Mouse (Mus musculus): ENCODE results near the gene Smim24. TPM values are rescaled to one million over a fixed set of nuclear protein-coding genes. Genes with fewer than 3 reads are reported as not detected.

Gene Smim24
- total and polyA plus RNA-seq, 2 experiments from 2014 or later = 1.1 to 1.5 TPM

DNA sequence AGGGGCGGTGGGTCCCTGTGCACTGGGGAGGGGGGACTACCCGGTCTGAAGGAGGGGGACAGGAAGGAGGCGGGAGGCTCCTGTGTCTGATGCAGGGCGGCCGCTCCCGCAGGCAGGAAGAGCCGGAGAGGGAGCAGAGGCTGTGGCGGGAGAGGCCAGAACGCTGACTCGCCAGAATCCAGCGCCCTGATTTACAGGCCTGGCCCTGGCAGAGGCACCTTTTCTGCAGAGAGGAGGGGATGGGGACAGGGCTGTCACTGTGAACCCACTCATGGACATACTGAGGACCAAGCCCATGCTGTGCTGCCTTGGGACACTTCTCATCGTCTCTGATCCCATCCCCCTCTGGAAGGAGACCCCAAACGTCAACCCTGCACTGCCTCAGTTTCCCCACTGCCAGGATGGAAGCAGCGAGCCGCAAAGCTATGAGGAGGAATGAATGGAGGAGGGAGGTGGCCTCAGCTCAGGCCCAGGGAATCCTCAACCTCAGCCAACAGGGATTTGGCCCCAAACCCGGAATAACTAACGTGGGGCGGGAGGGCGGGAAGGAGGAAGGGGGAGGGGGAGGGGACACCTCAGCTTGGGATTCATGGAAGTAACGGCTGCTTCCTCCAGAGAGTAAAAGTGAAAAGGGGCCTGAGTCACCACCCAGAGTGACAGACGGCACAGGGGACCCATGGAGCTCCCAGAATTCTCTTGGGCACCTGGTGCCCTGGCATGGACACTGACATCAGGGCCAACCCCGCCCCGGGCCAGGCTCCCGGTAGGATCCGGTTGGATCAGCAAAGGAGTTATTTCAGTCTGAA, 31.6 kb downstream of the Smim24 start:
- ATAC-seq (ENCODE audit: low FRiP score) (no peak), DNase-seq (ENCODE audit: low spot score) (no peak)
- H3K4me3 ChIP-seq (ENCODE audit: low read depth, low read length) = no peak overlapping the region
- H3K9ac ChIP-seq (replicated peaks; ENCODE audit: low read length, poor library complexity, severe bottlenecking) = peak overlapping the region; percentile 5; the same call in 1 of the 2 replicates
- H3K9me3 ChIP-seq (ENCODE audit: low read length) = no peaks in the 10 kb centered on the region
- no peaks in the 10 kb centered on the region for H3K27me3 ChIP-seq (ENCODE audit: insufficient read depth, low read length)
- peaks cover 12% of the 10 kb centered on the region; the same call in 1 of the 2 replicates for H3K4me1 ChIP-seq (ENCODE audit: insufficient read depth, low read length)
- no peak overlapping the region for H3K27ac ChIP-seq (ENCODE audit: low read depth, low read length)
- WGBS = 13% methylated on average over 23 of the region's 25 CpGs
- H3K36me3 ChIP-seq (ENCODE audit: insufficient read depth, low read length) = 0 out of 2 replicates have a peak, but pooled peaks cover 8% of the 10 kb centered on the region
- TF ChIP-seq CTCF (IDR thresholded peaks at IDR 0.05) = no peak
- no peak overlapping the region for H3K4me2 ChIP-seq (ENCODE audit: low read depth, low read length, poor library complexity, severe bottlenecking)

DNA sequence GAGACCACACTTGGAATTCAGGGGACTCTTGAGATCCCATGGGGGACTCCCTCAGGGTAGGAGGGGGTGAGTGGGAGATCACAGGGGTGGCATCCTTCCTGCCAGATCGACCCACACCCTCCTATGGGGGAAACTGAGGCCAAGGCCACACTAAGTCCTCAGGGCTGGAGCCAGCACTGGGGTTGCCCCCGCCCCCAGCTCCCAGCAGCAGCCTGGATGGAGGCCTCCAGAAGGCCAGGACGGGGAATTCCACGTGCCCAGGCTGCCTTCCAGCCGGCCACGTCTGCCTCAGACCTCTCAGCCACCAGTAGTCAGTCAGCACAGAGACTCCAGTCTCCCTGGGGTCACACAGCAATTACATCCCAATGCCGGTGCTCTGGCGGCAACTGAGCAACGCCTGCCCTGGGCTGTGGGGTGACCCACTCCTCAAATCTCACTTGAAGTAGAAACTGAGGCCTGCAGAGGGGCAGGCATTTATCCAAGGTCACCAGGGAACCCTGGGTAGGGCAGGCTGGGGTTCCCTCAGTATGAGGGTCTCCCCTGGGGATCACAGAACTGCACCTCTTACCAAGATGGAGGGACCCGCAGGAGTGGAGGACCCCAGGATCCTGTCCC, 32.5 kb downstream of the Smim24 start:
- ATAC-seq (ENCODE audit: low FRiP score) (no peak), DNase-seq (ENCODE audit: low spot score) (no peak)
- no peak overlapping the region for H3K4me3 ChIP-seq (ENCODE audit: low read depth, low read length)
- 38% methylated on average over 10 of the region's 10 CpGs for WGBS
- 0 out of 2 replicates have a peak, but pooled peaks cover 2% of the 10 kb centered on the region for H3K36me3 ChIP-seq (ENCODE audit: insufficient read depth, low read length)
- no peak overlapping the region for H3K27ac ChIP-seq (ENCODE audit: low read depth, low read length)
- peak overlapping the region; percentile 88; the same call in 1 of the 2 replicates for H3K4me2 ChIP-seq (ENCODE audit: low read depth, low read length, poor library complexity, severe bottlenecking)
- TF ChIP-seq CTCF (IDR thresholded peaks at IDR 0.05) = no peak
- peaks cover 15% of the 10 kb centered on the region; the same call in 1 of the 2 replicates for H3K4me1 ChIP-seq (ENCODE audit: insufficient read depth, low read length)
- no peaks in the 10 kb centered on the region for H3K27me3 ChIP-seq (ENCODE audit: insufficient read depth, low read length)
- no peak overlapping the region for H3K9ac ChIP-seq (replicated peaks; ENCODE audit: low read length, poor library complexity, severe bottlenecking)
- H3K9me3 ChIP-seq (ENCODE audit: low read length) = no peaks in the 10 kb centered on the region

DNA sequence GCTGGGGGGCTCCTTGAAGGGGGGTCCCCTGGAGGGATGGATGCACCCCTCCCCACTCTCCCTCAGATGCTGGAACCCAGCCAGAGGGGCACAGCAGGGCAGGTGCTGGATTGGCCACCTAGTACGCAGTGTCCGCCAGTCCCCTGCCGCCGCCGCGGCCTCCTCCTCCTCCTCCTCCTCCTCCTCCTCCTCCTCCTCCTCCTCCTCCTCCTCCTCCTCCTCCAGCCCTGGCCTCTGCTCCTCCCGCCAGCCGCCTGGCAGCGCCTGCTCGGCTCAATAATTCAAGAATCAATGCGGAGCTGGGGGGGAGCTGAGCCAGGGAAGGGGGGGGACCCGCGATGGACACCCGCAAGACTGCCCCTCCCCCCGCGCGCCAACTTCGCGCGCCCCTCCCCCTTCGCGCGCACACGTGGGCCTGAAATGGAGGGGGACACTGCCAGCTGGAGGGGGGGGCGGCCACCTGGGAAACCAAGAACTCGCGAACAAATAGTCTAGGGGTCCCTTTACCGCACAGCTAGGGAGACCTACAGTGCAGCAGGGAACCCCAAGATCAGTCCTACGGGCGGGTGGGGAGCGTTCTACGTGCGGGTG, 33.3 kb downstream of the Smim24 start:
- Histone ChIP-seq H3K27me3 (ENCODE audit: insufficient read depth, low read length) (no peaks in the 10 kb centered on the region), H3K27ac (ENCODE audit: low read depth, low read length) (no peak overlapping the region), H3K4me2 (ENCODE audit: low read depth, low read length, poor library complexity, severe bottlenecking) (peak overlapping the region; percentile 88), H3K36me3 (ENCODE audit: insufficient read depth, low read length) (no peaks in the 10 kb centered on the region), H3K9ac (replicated peaks; ENCODE audit: low read length, poor library complexity, severe bottlenecking) (peak overlapping the region; percentile 46), H3K4me3 (ENCODE audit: low read depth, low read length) (peak overlapping the region; percentile 40), H3K4me1 (ENCODE audit: insufficient read depth, low read length) (peaks cover 17% of the 10 kb centered on the region; the same call in 1 of the 2 replicates), H3K9me3 (ENCODE audit: low read length) (no peaks in the 10 kb centered on the region)
- ATAC-seq (ENCODE audit: low FRiP score) = no peak
- DNase-seq (ENCODE audit: low spot score) = no peak
- 1% methylated on average over 21 of the region's 33 CpGs for WGBS
- TF ChIP-seq CTCF (IDR thresholded peaks at IDR 0.05) = no peak

DNA sequence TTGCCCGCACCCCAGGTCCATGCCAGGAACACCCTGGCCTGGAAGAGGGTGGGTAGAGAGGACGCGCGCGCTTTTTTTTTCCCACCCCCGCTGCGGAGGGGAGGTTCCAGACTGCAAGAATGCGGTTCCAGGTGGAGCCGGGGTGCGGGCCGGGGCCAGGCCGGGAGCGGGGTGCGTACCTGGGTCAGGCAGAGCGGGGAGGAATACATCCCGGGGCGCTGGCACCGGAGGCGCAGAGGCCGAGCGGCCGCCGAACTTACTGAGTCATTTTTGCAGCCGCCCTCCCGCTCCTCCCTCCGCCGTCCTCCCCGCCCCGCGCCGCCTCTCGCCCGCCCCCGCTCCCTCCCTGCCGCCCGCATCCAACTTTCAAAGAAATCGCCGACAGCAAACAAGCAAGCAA, 34.0 kb downstream of the Smim24 start:
- H3K4me2 ChIP-seq (ENCODE audit: low read depth, low read length, poor library complexity, severe bottlenecking) = peak overlapping the region; percentile 88
- ATAC-seq (ENCODE audit: low FRiP score) = no peak
- H3K4me1 ChIP-seq (ENCODE audit: insufficient read depth, low read length) = peaks cover 19% of the 10 kb centered on the region; the same call in 1 of the 2 replicates
- peak overlapping the region; percentile 40 for H3K4me3 ChIP-seq (ENCODE audit: low read depth, low read length)
- no peak overlapping the region for H3K27ac ChIP-seq (ENCODE audit: low read depth, low read length)
- H3K9me3 ChIP-seq (ENCODE audit: low read length) = no peaks in the 10 kb centered on the region
- no peaks in the 10 kb centered on the region for H3K36me3 ChIP-seq (ENCODE audit: insufficient read depth, low read length)
- H3K9ac ChIP-seq (replicated peaks; ENCODE audit: low read length, poor library complexity, severe bottlenecking) = peak overlapping the region; percentile 48; the same call in 1 of the 2 replicates
- no peak for DNase-seq (ENCODE audit: low spot score)
- 3% methylated on average over 34 of the region's 38 CpGs for WGBS
- no peak for TF ChIP-seq CTCF (IDR thresholded peaks at IDR 0.05)
- H3K27me3 ChIP-seq (ENCODE audit: insufficient read depth, low read length) = no peaks in the 10 kb centered on the region

DNA sequence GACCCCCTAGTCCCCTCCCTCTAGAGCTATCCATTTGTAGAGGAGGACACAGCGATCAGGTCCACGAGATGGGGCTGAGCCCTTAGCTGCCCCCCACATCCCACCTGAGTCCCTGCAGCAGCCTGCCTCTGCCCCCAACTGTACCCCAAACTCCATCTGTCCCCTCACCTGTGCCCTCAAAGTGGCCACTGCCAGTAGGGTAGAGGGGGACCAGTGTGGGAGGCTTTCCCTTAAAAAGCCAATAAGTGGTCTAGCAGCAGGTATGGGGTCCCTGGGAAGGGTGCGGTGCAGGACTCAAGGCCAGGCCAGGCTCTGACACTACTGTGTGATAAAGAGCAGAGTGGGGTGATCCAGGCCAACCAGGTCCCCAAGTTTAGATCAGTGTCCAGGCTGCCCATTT, 34.5 kb downstream of the Smim24 start:
- Histone ChIP-seq H3K4me1 (ENCODE audit: insufficient read depth, low read length) (peaks cover 19% of the 10 kb centered on the region; the same call in 1 of the 2 replicates), H3K36me3 (ENCODE audit: insufficient read depth, low read length) (no peaks in the 10 kb centered on the region), H3K9me3 (ENCODE audit: low read length) (no peaks in the 10 kb centered on the region), H3K27ac (ENCODE audit: low read depth, low read length) (no peak overlapping the region), H3K9ac (replicated peaks; ENCODE audit: low read length, poor library complexity, severe bottlenecking) (peak overlapping the region; percentile 48; the same call in 1 of the 2 replicates), H3K27me3 (ENCODE audit: insufficient read depth, low read length) (no peaks in the 10 kb centered on the region), H3K4me2 (ENCODE audit: low read depth, low read length, poor library complexity, severe bottlenecking) (peak overlapping the region; percentile 88), H3K4me3 (ENCODE audit: low read depth, low read length) (peak overlapping the region; percentile 40)
- no peak for TF ChIP-seq CTCF (IDR thresholded peaks at IDR 0.05)
- WGBS = 36% methylated on average over 3 of the region's 3 CpGs
- no peak for DNase-seq (ENCODE audit: low spot score)
- ATAC-seq (ENCODE audit: low FRiP score) = no peak
